Mouse (Mus musculus) heart, embryonic 16.5 days (tissue): ENCODE measurements around the gene Ccdc106. TPM values are rescaled to one million over a fixed set of nuclear protein-coding genes. Genes with fewer than 3 reads are reported as not detected.

ENCODE experiments used
- ATAC-seq: fragments of 200-750 bp; cut with Nextera tagmentation; replicated peaks from 2 replicates; pipeline ENCODE4 v1.8.0; 2017; ENCODE audit warnings: moderate number of reproducible peaks; ENCODE audit not compliant: insufficient read depth, low FRiP score; ENCODE audit errors: extremely low read depth
- H3K27ac ChIP-seq: fragments of 300-500 bp; sonication (generic); 2 replicates; pipeline ENCODE4 v1.5.1; 2014; ENCODE audit warnings: mild to moderate bottlenecking, low read length, control low read depth, moderate library complexity
- H3K27me3 ChIP-seq: fragments of 300-500 bp; sonication (generic); 2 replicates; pipeline ENCODE4 v1.6.1; 2014; ENCODE audit warnings: low read length, mixed read lengths; ENCODE audit not compliant: control insufficient read depth, insufficient read depth
- H3K36me3 ChIP-seq: fragments of 300-500 bp; sonication (generic); 2 replicates; pipeline ENCODE4 v1.6.1; 2014; ENCODE audit not compliant: control insufficient read depth, insufficient read depth
- H3K4me1 ChIP-seq: fragments of 300-500 bp; sonication (generic); 2 replicates; pipeline ENCODE4 v1.6.1; 2014; ENCODE audit warnings: low read length, mixed read lengths; ENCODE audit not compliant: control insufficient read depth, insufficient read depth
- H3K4me2 ChIP-seq: fragments of 300-500 bp; sonication (generic); 2 replicates; pipeline ENCODE4 v1.6.1; 2014; ENCODE audit warnings: low read depth, mild to moderate bottlenecking, control low read depth, low read length
- H3K4me3 ChIP-seq: fragments of 300-500 bp; sonication (generic); 2 replicates; pipeline ENCODE4 v1.5.1; 2014; ENCODE audit warnings: mild to moderate bottlenecking, control low read depth, low read length
- H3K9ac ChIP-seq: fragments of 300-500 bp; sonication (generic); 2 replicates; pipeline ENCODE4 v1.6.1; 2014; ENCODE audit warnings: low read length, control low read depth
- H3K9me3 ChIP-seq: fragments of 300-500 bp; sonication (generic); replicated peaks from 2 replicates; pipeline ENCODE4 v1.6.1; 2016; ENCODE audit warnings: low read length; ENCODE audit not compliant: control insufficient read depth
- WGBS: fragments of 180-500 bp; shearing (Covaris S2); extraction: QIAGEN DNeasy Blood & Tissue Kit; methylation state at CpG from one replicate; pipeline ENCODE4 v1.1.7; 2014; 5-methylcytosine and 5-hydroxymethylcytosine counted together
- polyA plus RNA-seq: library from polyadenylated mRNA; unstranded; fragments of >200 nt; fragmentation: Nextera tagmentation; extraction: Ambion mirVana; gene quantifications from 2 replicates; pipeline ENCODE4 v1.2.1, GENCODE M21; 2015

Ccdc106 gene
- polyA plus RNA-seq, 1 experiment from 2014 or later = 1.5 TPM

GRCm38 (mm10) chr7:5037467-5037866, 17.1 kb downstream of the Ccdc106 start:
- no peaks in the 10 kb centered on the region for H3K9me3 ChIP-seq
- peak overlapping the region; percentile 92 for H3K9ac ChIP-seq
- peak overlapping the region; percentile 98 for H3K27ac ChIP-seq
- H3K27me3 ChIP-seq = no peaks in the 10 kb centered on the region
- H3K4me1 ChIP-seq = peaks cover 9% of the 10 kb centered on the region
- no peak for ATAC-seq
- WGBS = 74% methylated on average over 8 of the region's 8 CpGs
- peak overlapping the region; percentile 64 for H3K4me2 ChIP-seq
- peak overlapping the region; percentile 86 for H3K4me3 ChIP-seq
- peaks cover 37% of the 10 kb centered on the region for H3K36me3 ChIP-seq

GRCm38 (mm10) chr7:5038109-5038732, 17.9 kb downstream of the Ccdc106 start, which contains the start of gene Zfp784:
Zfp784 (minus strand) TSS chr7:5038446.
- peak within 1 kb of the TSS; percentile 92 for H3K9ac ChIP-seq

GRCm38 (mm10) chr7:5038940-5039339, 18.6 kb downstream of the Ccdc106 start:
- peak overlapping the region; percentile 86 for H3K4me3 ChIP-seq
- ATAC-seq = no peak
- H3K4me2 ChIP-seq = peak overlapping the region; percentile 64
- no peaks in the 10 kb centered on the region for H3K27me3 ChIP-seq
- peaks cover 9% of the 10 kb centered on the region for H3K4me1 ChIP-seq
- 32% methylated on average over 5 of the region's 5 CpGs for WGBS
- H3K36me3 ChIP-seq = peaks cover 22% of the 10 kb centered on the region
- H3K9ac ChIP-seq = peak overlapping the region; percentile 92
- no peaks in the 10 kb centered on the region for H3K9me3 ChIP-seq
- peak overlapping the region; percentile 98 for H3K27ac ChIP-seq

More at GRCm38 (mm10) chr7:5038109-5038732, 17.9 kb downstream of the Ccdc106 start, which contains the start of gene Zfp784:
- peak within 1 kb of the TSS; percentile 98 for H3K27ac ChIP-seq
- under 1% methylated on average over 48 of the region's 48 CpGs for WGBS
- H3K9me3 ChIP-seq = no peaks in the 10 kb centered on the region
- H3K27me3 ChIP-seq = no peaks in the 10 kb centered on the region
- H3K4me3 ChIP-seq = peak within 1 kb of the TSS; percentile 86
- H3K36me3 ChIP-seq = peaks cover 29% of the 10 kb centered on the region
- peaks cover 9% of the 10 kb centered on the region for H3K4me1 ChIP-seq
- peak; percentile 98 for ATAC-seq
- H3K4me2 ChIP-seq = peak within 1 kb of the TSS; percentile 64

GRCm38 (mm10) chr7:5044981-5045380, 24.6 kb downstream of the Ccdc106 start:
- ATAC-seq = no peak
- H3K9ac ChIP-seq = no peak overlapping the region
- H3K4me3 ChIP-seq = no peak overlapping the region
- no peak overlapping the region for H3K27ac ChIP-seq
- 49% methylated on average over 2 of the region's 2 CpGs for WGBS
- H3K36me3 ChIP-seq = 0 out of 2 replicates have a peak, but pooled peaks cover 3% of the 10 kb centered on the region
- H3K4me1 ChIP-seq = no peaks in the 10 kb centered on the region
- no peaks in the 10 kb centered on the region for H3K9me3 ChIP-seq
- no peak overlapping the region for H3K4me2 ChIP-seq
- H3K27me3 ChIP-seq = no peaks in the 10 kb centered on the region

- H3K36me3 ChIP-seq = no peaks in the 10 kb centered on the region
- WGBS = 62% methylated on average over 2 of the region's 2 CpGs
- no peak overlapping the region for H3K4me2 ChIP-seq
- no peaks in the 10 kb centered on the region for H3K27me3 ChIP-seq
- no peak overlapping the region for H3K27ac ChIP-seq
- peaks cover 3% of the 10 kb centered on the region; the same call in 1 of the 2 replicates for H3K4me1 ChIP-seq
- H3K9me3 ChIP-seq = no peaks in the 10 kb centered on the region
- no peak overlapping the region for H3K4me3 ChIP-seq
- ATAC-seq = no peak
- no peak overlapping the region for H3K9ac ChIP-seq
These were observed 25.8 kb downstream of the Ccdc106 start for GRCm38 (mm10) chr7:5046112-5046511.

GRCm38 (mm10) chr7:5047313-5047712, 27.0 kb downstream of the Ccdc106 start:
- no peak for ATAC-seq
- Histone ChIP-seq H3K9me3 (no peaks in the 10 kb centered on the region), H3K4me2 (no peak overlapping the region), H3K9ac (no peak overlapping the region), H3K4me1 (peaks cover 8% of the 10 kb centered on the region), H3K36me3 (no peaks in the 10 kb centered on the region), H3K4me3 (no peak overlapping the region), H3K27ac (no peak overlapping the region), H3K27me3 (peaks cover 5% of the 10 kb centered on the region; the same call in 1 of the 2 replicates)
- 17% methylated on average over 2 of the region's 2 CpGs for WGBS

- H3K4me3 ChIP-seq = peak within 1 kb of the TSS; percentile 78
- no peaks in the 10 kb centered on the region for H3K9me3 ChIP-seq
- H3K4me2 ChIP-seq = peak within 1 kb of the TSS; percentile 92
- ATAC-seq = peak; percentile 75
- H3K9ac ChIP-seq = peak within 1 kb of the TSS; percentile 86
- 1% methylated on average over 64 of the region's 65 CpGs for WGBS
- H3K27me3 ChIP-seq = peaks cover 40% of the 10 kb centered on the region
- peak within 1 kb of the TSS; percentile 16; the same call in 1 of the 2 replicates for H3K27ac ChIP-seq
- H3K36me3 ChIP-seq = no peaks in the 10 kb centered on the region
- H3K4me1 ChIP-seq = peaks cover 24% of the 10 kb centered on the region
These were observed 31.1 kb downstream of the Ccdc106 start, which contains the start of gene Zfp580 for GRCm38 (mm10) chr7:5051193-5052192. Zfp580 (plus strand) TSS chr7:5051538.

- H3K27ac ChIP-seq = no peak overlapping the region
- no peak overlapping the region; the same call in 1 of the 2 replicates for H3K9ac ChIP-seq
- H3K4me3 ChIP-seq = peak overlapping the region; percentile 78
- H3K27me3 ChIP-seq = peaks cover 48% of the 10 kb centered on the region
- no peak for ATAC-seq
- no peaks in the 10 kb centered on the region for H3K36me3 ChIP-seq
- peaks cover 26% of the 10 kb centered on the region for H3K4me1 ChIP-seq
- 6% methylated on average over 12 of the region's 12 CpGs for WGBS
- H3K9me3 ChIP-seq = no peaks in the 10 kb centered on the region
- H3K4me2 ChIP-seq = peak overlapping the region; percentile 92
These were observed 32.1 kb downstream of the Ccdc106 start for GRCm38 (mm10) chr7:5052438-5052837.
